Mouse (Mus musculus) olfactory bulb, adult 2 months (tissue): Measurements from ENCODE around the gene Vill.

Source experiments
- CTCF ChIP-seq: fragments of 200-500 bp; IDR thresholded peaks from 2 replicates; pipeline ENCODE4 v1.5.1; 2012; ENCODE audit warnings: low read depth, mild to moderate bottlenecking, low read length, moderate library complexity; ENCODE audit not compliant: insufficient read depth
- POLR2A ChIP-seq: fragments of 200-500 bp; IDR thresholded peaks from 2 replicates; pipeline ENCODE4 v1.6.1; 2012; ENCODE audit warnings: mild to moderate bottlenecking, low read depth, low read length, moderate library complexity; ENCODE audit not compliant: insufficient read depth

DNA sequence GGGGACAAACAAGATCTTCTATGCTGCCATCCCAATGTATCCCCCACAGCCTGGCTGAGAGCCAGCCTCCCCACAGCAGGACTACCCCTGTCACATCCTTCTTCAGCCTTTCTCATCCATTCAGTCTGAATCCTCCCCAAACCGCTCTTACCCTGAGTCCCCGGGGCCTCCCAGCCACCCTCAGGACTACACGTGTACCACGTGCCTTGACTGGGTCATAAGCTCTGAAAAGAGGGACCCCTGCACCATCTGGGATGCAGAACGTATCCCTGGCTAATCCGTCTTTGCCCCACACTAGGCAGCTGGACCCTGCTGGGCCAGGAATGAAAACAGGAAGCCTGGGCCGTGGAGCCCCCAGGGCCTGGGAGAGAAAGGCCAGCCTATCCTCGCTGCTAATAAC lies 29.5 kb downstream of the Vill start:
- TF ChIP-seq POLR2A: no peak
- TF ChIP-seq CTCF: no peak
